Mouse (Mus musculus) inflammation-experienced regulatory T-cells, adult 6 months (primary cell): ENCODE data around the gene Myl9. TPM values are rescaled to one million over a fixed set of nuclear protein-coding genes. Genes with fewer than 3 reads are reported as not detected.

Experiments used
- ATAC-seq: one replicate; pipeline ENCODE4 v1.8.0; 2017
- polyA plus RNA-seq, 3 experiments: library from polyadenylated mRNA; unstranded; fragments of 100-300 nt; shearing (Covaris generic); gene quantifications; one replicate each; pipeline ENCODE4 v1.2.1; 2017

The Myl9 gene
- polyA plus RNA-seq, 3 experiments from 2014 or later: not detected

DNA sequence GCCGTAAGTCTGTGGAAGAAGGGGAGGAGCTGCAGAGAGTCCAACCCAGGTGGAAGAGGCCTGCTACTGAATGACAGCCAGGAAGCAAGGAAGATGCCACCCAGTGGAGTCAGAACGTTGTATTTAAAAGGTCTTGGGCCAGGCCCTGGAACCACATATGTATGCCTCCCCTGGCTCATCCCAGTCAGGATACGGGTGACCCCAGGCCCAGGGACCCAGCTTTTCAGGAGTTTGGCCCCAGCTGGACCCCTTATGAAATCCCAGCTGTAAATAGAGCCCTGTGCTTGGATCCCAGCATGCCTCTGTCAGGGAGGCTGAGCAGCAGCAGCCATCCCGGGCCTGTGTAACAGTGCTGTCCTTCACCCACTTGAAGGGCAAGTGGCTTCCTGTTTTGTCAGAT is 10.5 kb upstream of the Myl9 start:
- ATAC-seq: no peak

DNA sequence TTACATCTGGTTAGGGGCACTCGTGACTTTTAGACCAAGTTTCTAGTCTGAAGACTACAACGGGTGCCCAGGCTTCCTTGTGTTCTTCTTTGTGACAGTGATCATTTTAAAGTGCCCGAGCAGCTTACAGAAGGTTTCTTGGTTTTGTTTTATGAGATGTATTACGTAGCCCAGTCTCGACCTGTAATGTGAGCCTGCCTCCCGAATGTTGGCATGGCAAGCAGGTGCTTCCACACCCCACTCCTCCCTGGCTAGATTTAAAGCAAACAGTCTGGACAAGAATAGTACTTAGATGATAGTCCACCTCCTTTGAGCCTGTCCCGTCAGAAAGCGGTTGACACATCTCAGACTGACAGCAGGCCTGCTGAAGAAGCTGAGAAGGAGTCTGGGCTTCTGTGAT is 9.6 kb upstream of the Myl9 start:
- ATAC-seq: no peak

DNA sequence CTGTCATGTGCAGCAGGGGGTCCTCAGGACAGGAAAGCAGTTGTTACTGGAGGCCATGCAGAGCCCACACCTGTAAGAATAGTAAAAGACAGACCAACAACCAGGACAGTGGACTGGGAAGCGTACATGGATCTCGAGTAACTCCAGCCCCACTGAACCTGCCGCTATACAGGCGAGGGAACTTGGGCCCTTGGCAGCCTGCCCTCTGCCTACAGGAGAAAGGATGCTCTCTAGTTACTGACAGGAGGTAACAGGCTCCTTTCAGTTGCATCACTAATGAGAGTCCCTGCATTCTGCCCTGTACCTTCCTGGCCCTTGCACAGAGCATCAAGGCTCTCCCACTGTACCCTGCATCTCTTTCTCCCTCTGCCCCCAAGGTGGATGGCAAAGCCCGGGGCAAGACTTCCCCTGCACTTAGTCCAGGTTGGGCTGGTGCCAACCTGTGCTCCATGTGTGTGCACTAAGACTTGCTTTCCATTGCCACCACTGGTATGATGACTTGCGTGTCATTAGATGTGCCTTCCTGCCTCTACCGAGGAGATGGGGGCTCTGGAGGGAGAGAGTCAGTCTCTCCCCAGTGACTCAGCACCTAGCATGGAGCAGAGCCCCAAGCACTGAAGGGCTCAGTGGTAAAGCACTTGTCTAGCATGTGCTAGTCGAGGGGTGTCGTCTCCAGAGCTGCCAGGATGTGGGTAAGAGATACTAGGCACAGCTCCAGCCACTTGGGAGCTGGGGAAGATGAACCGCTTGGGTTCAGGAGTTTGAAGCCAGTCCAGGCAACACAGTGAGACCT is 8.8 kb upstream of the Myl9 start:
- ATAC-seq: no peak

DNA sequence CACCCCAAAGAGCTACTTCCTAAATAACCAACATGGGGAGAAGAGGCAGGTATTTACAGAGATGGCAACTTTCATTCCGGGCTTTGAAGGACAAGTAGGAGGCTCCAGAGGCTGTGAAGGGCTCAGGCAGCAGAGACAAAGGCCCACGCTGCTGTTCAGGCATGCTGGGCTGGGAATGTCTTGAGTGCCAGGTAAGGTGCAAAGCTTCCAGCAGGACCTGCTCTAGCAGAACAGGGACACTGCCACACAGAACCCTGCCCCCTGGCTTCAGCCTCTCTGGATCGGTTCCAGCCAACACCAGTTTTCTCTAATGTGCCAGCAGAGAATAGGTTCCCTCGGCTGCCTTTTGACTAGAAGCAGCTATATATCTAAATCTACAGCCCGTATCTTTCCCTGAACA is 8.1 kb upstream of the Myl9 start:
- ATAC-seq: no peak

DNA sequence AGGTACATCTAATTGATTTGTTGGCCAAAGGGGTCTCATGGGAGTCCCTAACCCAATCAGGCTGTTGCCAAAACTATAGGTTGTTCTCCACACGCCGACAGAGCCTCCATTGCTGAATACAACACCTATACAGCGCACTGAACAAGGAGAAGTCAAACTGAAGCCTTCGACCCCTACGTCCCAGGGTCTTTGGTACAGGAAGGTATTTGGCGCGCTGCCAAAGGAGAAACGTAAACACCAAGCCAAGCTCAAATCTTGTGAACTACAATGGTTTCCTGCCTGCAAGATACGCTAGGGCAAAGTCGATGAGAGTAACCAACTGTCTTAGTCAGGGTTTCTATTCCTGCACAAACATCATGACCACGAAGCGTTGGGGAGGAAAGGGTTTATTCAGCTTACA is 5.9 kb upstream of the Myl9 start:
- ATAC-seq: no peak

DNA sequence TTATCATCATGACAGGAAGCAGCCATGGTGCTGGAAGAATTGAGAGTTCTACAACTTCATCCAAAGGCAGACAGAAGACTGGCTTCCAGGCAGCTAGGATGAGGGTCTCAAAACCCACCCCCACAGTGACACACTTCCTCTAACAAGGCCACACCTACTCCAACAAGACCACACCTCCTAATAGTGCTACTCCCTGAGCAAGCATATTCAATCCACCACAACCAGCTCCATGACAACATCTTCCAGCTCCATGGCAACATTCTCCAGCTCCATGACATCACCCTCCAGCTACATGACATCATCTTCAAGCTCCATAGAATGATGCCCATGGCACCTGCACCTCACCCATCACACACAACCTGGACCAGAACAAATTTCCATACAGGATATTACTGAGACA is 1.8 kb upstream of the Myl9 start:
- no peak for ATAC-seq

DNA sequence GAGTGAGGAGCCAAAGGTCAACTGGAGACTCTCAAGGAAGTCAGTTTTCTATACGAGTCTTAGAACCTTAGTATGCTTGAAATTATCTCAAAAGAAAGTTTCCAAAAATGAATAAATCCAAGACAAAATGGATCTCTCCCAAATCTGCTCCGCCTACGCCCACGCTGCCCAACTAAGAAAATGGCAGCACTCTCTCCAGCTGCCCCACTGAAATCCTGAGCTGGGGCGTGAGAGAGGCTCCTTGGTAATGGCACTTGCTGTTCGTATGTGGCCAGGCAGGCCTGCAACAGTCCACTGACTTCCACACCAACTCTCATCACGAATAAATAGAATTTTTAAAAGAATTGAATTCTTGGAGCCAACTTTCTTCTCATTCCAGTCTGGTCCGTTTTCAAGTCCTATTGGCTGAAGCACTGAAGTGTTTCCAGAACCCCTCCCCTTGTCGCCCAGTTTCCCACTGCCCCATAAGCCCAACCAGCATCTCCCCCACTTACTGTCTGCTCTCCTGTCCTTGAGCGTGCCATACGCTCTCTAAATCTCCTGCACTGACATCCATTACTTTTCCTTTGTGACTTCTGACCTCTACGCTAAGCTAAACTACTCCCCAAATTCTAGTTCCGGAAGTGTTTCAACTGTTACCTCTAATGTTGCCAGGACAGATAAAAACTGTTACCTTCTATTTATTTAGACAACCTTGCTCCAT is 1.0 kb upstream of the Myl9 start:
- ATAC-seq: no peak

DNA sequence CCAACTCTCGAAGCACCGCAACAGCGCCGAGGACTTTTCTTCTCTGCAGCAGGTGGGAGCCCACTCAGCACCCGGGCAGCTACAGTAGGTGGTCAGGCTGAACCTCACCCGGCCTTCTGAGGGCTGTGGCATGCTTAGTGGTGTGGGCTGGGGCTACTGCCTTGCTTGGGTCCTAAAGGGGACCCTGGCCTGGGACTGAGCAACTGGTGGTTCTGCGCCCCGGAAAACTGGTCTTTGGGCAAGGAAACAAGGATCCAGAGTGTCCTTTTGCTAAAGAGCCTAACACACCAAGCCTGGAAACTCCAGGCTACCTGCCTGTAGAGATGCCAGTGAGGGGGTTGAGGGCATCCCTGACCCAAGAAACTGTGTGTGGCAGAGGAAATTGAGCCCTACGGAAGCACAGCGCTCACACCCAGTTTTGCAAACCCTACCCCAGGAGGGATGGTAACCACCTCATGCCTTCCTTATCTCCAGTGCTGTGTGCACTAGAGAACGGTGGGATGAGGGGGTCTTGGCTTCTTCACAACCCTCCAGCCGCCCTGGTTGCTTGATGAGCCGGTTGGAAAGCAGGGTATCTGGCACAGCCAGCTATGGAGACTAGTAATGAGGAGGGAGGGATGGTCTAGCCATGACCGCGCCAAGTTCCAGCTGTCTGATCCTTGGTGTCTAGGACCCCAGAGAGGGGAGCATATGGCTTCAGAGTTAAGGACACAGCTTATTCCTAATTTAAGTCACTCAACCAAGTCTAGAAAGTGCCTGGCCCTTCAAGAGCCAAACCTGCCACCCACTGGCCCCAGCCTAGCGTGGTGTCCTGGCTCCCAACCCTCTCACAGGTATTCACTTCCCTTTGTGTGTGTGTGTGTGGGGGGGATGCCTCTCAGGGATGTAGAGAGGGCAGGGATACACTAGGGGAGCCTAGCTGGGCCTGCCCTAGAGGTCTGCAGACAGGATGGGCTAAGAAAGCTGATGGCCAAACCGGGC is 525 bp downstream of the Myl9 start:
- ATAC-seq: no peak

DNA sequence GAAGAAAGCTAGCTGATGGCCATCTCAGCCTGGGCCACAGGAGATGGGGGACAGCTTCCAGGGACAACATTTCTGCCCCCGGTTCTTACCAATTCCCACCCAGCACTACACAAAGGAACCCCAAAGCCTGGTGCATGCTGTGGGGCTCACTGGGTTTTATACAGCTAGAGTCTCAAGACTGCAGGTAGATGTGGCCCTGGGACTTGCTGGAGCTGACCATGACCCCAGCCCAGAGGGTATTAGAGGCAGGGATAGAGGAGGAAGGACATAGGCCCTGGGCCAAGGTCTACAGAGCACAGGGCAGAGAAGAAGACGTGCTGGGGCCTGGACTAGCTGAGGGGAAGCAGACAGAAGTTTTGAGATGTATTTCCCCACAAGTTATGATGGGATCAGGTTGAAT is 1.7 kb downstream of the Myl9 start:
- no peak for ATAC-seq

DNA sequence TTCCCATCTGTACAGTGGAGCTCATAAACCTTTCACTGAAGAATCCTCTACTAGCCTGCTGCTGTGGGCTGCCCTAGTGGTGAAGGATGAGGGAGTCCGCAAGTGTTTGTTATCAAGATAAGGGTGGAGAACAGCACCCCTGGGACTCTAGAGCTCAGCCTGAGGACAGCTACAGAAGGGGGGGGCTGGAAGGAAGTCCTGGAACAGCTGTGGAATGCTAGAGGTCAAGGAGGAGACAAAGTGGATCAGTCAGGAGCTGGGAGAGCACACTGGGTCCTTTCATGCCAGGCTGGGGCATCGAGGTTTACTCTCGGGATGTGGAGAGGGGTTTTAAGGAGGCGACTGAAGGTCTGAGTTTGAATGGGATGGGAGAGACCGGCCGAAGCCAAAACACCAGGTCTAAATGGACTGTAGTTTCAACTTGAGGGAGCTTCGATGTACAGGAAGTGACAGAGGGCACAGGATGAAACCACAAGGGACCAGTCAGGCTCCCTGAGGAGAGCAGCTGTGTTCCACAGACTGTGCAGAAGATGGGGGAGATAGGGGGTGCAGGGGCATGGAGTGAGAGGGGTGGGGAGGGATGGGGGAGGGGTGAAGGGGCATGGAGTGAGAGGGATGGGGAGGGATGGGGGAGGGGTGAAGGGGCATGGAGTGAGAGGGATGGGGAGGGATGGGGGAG is 2.2 kb downstream of the Myl9 start:
- ATAC-seq: no peak

DNA sequence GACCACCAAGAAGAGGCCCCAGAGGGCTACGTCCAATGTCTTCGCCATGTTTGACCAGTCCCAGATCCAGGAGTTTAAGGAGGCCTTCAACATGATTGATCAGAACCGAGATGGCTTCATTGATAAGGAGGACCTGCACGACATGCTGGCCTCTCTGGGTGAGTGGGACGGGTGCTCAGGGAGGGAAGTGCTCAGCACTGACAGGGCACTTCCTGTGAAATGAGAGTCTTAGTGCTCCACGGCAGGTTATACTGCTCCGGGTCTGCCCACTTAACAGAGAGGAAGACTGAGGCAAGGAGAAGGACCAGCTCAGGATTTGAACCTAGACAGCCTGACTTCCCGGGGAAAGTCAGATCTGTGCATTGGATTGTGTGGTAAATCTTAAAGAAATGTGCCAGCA is 3.4 kb downstream of the Myl9 start:
- no peak for ATAC-seq

DNA sequence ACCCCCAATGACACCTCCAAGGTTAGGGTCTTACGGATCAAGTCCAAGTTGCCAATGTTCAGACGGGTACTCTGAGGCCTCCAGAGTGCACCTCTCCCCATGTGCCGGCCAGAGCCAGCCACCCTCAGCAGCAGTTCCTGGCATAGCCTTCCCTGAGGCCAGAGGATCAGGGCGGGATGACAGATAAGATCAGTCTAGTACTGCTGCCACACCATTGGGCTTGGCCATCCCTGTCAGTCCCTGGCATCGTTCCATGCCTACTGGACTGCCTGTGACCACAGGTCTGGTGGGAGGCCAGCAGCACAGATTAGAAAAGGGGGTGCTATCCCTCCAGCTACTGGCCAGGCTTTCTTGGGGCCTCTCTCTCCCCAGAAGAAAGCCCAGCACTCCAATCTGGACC is 3.8 kb downstream of the Myl9 start:
- ATAC-seq: no peak

DNA sequence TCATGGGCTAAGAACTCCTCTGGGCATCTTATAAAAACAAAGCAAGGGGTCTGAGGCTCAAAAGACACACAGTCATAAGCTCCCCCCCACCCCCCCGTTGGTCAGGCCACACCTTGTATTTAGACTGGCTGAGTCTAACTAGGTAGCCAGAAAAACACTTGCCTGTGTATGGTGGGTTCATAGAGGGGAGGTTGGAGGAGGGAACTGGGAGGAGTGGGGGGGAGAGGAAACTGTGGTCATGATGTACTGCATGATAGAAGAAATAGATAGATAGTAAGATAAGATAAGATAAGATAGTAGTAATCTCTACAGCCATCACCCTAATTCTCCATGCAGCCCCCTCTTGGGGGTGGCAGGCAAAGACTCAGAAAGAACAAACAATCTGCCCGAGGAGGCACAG is 4.3 kb downstream of the Myl9 start:
- ATAC-seq: no peak

DNA sequence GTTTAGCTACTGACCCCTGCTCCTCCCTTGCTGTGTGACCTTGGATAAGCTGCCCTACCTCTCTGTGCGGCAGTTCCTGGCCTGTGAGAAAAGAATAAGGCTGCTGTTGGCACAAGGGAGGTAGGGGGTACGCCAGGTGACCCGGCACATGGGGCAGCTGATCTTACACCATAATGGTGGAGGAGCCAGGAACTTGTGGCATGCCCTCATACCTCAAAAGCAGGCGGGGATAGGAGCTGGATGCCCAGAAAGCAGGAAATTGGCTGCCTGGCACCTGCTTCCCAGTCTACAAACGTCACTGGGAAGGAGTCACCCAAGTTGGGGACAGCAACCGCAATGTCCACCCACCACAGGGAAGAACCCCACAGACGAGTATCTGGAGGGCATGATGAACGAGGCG is 4.9 kb downstream of the Myl9 start:
- ATAC-seq: no peak

DNA sequence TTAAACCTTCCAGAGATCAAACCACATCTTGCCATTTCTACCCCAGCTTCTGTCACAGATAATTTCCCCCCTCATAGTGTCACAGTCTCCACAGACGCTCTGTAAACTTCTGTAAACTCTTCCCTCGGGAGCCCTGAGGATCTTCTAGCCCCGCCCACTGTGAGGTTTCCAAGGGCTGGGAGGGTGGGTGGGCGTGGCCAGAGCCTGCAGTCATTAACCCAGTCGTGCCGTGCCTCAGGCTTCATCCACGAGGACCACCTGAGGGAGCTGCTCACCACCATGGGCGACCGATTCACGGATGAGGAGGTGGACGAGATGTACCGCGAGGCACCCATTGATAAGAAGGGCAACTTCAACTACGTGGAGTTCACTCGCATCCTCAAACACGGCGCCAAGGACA is 5.5 kb downstream of the Myl9 start:
- ATAC-seq: no peak

DNA sequence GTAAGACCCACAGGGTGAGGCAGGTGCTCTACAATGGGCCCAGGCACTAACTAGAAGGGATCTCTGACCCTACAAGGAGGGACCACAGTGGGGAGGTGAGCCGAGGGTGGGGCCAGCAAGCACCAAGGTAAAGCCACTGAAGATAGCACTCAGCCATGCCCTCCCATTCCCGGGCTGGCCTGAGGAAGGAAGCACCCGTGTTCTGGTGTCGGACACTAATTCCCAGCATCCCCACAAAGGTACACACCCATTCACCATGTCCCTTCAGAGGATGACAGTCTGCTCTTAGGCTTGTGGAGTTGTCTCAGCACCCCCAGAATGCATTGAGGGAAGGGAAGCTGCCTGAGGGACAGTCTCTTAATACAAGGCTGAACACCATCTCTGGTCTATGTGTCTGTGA is 6.1 kb downstream of the Myl9 start:
- ATAC-seq: no peak

DNA sequence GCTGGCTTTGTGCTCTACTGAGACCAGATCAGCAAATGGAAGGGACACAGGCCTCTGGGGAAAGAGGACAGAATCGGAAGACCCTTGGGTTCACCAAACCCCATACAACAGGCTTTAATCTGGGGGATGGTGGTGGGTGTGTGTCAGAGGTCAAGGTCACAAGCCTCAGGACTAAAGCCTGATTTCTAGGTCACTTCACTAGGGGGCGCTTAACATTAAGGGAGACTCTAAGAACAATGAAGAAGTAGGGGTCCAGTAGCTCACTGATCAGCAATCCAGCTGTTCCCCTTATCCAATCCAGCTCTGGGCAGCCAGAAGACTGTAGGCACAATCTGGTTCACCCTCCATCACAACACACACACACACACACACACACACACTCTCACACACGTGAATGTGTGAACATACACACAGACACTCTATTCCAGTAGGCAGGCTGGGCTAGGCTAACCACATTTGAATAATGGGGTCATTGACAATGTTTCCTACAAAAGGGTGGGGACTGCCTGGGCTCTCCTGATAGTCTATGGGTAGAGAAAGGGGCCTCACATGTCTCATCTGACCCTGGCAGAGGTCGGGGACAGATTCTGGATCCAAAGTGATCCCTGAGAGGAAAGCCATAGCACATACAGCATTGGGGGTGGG is 6.7 kb downstream of the Myl9 start:
- ATAC-seq: no peak

DNA sequence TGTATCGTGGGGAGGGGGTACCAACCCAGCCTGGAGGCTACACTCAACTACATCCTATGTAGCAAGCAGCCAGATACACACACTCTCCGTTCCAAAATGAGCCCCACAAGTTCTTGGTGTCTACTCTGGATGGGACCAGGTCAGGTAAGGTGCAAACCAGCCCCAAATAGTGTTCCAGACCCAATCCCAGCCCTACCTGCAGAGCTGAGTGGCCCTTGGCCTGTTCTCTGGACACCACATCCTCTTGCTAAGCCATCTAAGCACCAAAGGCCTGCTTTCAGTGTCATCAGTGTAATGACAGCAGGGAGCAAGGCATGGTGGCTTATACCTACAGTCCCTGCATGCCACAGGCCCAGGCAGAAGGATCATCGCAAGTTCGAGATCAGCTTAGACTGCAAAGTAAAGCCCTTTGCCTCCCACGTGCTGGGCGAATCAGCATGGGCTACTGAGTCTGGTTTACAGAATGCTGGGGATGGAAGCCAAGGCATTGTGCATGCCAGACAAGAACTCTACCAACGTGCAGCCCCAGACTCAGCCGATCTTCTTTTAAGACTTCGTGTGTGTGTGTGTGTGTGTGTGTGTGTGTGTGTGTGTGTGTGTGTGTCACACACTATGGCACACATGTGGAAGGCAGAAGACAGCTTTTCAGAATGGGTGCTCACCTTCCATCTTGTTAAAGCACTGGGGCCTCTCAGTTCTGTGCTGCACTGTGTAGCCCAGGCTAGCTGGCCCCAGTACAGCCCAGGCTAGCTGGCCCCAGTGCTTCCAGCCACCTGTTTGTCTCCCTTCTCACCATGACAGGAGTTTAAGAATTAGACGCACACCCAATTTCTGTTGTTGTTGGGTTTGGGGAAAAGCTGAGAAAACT is 7.5 kb downstream of the Myl9 start:
- no peak for ATAC-seq

DNA sequence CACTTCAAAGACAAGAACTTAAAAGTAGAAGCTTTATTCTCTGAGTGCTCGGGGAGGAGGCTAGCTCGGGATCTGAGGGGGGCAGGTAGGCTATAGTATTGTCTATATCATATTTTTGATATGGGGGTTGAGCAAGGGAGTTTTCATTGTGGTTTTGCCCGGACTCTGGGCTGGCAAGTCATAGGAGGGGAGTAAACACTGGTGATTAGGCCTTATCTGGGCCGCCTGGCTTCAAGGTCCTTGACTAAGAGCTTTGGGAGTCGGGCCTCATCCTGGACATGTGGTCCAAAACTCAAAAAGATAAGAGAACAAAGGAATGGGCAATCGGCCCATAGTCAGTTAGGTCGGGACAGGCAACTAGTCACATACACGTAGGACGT is 8.1 kb downstream of the Myl9 start:
- no peak for ATAC-seq

DNA sequence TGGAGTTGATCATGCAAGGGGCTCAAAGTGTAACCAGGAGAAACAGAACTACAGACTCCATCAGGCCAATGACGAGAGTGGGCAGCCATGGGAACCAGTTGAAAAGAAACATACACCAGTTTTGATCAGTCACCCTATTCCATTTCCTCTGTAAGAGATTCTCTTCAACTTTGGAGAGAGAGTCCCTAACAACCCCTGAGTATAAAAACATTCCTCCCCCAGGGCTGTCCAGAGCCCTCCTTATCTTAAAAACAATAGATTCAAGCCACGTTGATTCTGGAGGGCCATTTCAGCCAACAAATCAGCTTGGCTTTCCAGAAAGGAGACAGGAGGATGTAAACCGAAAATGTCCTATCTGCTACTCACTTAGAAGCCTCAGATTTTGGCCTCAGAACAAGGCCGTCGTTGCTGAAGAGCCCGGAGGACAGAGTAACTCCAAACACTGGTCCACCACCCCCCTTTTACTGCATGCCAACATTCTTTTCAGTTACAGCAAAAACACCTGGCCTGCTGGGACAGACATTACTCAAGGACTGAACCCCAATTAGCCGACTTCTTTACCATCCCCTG is 8.9 kb downstream of the Myl9 start:
- ATAC-seq: no peak

DNA sequence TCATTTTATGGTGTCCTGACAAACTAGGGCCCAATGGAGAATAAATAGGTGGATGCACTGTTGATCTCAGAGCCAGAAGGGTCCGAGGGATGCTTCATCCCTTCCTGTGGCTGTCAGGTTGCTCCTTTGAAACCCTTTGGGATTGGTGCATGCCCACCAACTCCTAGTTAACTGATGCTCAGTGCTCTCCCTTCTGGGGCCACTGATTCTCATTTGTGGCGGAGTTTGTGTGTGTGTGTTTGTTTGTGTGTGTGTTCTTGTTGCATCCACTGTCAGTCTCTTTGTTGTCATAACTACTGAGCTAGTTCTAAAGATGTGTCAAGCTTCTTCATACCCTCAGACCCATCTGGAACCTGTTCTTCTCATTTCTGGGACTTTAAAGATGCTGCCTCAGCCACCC is 9.7 kb downstream of the Myl9 start:
- ATAC-seq: no peak
